Mouse (Mus musculus): ENCODE measurements at regions not wholly inside any gene's neighbourhood (a gene's known extent, or its start where the extent isn't known, plus 50 kb on each side); places are given as distances from the start of the nearest gene placed in this dataset.

DNA sequence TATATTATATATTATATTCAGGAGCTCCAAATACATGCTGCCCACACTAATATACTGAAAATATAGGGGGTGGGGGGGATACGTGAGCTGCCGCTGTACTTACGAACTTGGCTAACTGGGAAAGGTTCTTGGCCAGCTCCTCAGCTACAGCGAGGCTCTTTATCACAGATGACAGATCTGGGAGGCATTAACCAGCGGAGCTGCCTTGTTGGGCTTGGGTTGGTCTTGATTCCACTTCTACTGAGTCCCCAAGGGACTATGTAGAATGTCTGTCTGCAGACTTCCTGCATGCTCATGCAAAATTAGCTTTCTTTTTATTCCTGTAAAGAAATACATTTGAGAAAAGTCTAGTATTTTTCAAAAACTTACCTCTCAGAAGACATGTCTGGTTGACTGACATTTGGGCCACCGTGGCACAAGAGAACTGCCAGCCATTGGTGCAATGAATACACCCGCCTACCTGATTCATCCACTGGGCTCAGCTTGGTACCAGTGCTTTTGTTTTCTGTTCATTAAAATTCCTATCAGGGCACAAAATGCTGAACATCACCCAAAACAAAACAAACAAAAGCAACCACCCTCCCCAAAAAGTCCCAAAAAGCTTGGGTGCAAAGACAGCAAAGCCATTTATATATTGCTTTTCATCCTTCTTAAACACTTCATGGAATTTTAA, 253.2 kb downstream of the Spry2 start:
- no peak overlapping the region for H3K4me2 ChIP-seq (ENCODE audit: low read depth, low read length)
- H3K4me3 ChIP-seq (replicated peaks; ENCODE audit: low read length), result no peak overlapping the region
- no peaks in the 10 kb centered on the region for H3K27me3 ChIP-seq (ENCODE audit: control insufficient read depth, insufficient read depth, low read length)
- no peaks in the 10 kb centered on the region for H3K36me3 ChIP-seq (ENCODE audit: control insufficient read depth, insufficient read depth, low read length)
- H3K27ac ChIP-seq (ENCODE audit: low read length), result no peak overlapping the region
- ATAC-seq (ENCODE audit: insufficient read depth, low FRiP score), result no peak
- WGBS, result 89% methylated on average over 7 of the region's 7 CpGs
- H3K4me1 ChIP-seq (ENCODE audit: control insufficient read depth, insufficient read depth, low read length), result no peaks in the 10 kb centered on the region
- H3K9me3 ChIP-seq (replicated peaks; ENCODE audit: control insufficient read depth, low read length), result no peaks in the 10 kb centered on the region
- no peak overlapping the region for H3K9ac ChIP-seq (ENCODE audit: low read length)

DNA sequence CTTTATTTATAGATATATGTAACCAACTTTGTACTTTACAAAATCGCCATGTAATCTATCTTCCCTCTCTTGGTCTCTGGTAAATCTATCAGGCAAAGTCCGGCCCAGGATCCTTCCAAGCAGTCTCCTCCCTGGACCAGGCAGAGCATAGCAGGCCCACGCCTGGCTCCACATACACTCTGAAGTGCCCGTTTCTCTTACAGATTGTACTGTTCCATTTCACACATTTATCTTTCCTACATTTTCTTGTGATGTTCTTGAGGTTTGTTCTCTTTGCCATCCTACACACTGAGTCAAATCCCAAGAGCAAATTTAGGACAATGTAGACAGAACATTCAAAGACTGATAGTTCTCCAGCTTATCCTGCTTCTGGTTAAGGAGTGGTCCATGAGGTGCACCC, 264.3 kb downstream of the Spry2 start:
- Histone ChIP-seq H3K4me2 (ENCODE audit: low read depth, low read length) (no peak overlapping the region), H3K4me3 (replicated peaks; ENCODE audit: low read length) (no peak overlapping the region), H3K4me1 (ENCODE audit: control insufficient read depth, insufficient read depth, low read length) (no peaks in the 10 kb centered on the region), H3K9me3 (replicated peaks; ENCODE audit: control insufficient read depth, low read length) (no peaks in the 10 kb centered on the region), H3K27me3 (ENCODE audit: control insufficient read depth, insufficient read depth, low read length) (no peaks in the 10 kb centered on the region), H3K27ac (ENCODE audit: low read length) (no peak overlapping the region), H3K36me3 (ENCODE audit: control insufficient read depth, insufficient read depth, low read length) (no peaks in the 10 kb centered on the region), H3K9ac (ENCODE audit: low read length) (no peak overlapping the region)
- ATAC-seq (ENCODE audit: insufficient read depth, low FRiP score), result no peak
- WGBS, result 78% methylated on average over 4 of the region's 4 CpGs

DNA sequence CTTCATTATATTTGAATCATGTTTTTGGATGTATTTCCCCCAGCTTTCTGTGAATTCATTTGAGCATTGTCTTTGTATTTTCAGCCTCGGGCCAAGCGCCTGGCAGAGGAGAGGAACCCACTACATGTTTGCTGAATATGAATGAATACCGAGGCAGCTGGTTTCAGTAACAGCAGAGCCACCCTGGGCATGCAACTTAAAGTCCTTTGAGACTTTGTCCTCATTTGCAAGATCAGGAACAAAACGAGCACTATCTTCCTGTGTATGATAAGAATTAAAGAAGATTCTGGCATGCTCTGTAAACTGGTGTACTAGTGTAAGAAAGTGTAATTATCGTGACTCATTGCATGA, 265.0 kb downstream of the Spry2 start:
- Histone ChIP-seq H3K9ac (ENCODE audit: low read length) (no peak overlapping the region), H3K36me3 (ENCODE audit: control insufficient read depth, insufficient read depth, low read length) (no peaks in the 10 kb centered on the region), H3K27ac (ENCODE audit: low read length) (no peak overlapping the region), H3K4me1 (ENCODE audit: control insufficient read depth, insufficient read depth, low read length) (no peaks in the 10 kb centered on the region), H3K9me3 (replicated peaks; ENCODE audit: control insufficient read depth, low read length) (no peaks in the 10 kb centered on the region), H3K27me3 (ENCODE audit: control insufficient read depth, insufficient read depth, low read length) (no peaks in the 10 kb centered on the region), H3K4me3 (replicated peaks; ENCODE audit: low read length) (no peak overlapping the region), H3K4me2 (ENCODE audit: low read depth, low read length) (no peak overlapping the region)
- ATAC-seq (ENCODE audit: insufficient read depth, low FRiP score), result no peak
- WGBS, result 83% methylated on average over 5 of the region's 5 CpGs

DNA sequence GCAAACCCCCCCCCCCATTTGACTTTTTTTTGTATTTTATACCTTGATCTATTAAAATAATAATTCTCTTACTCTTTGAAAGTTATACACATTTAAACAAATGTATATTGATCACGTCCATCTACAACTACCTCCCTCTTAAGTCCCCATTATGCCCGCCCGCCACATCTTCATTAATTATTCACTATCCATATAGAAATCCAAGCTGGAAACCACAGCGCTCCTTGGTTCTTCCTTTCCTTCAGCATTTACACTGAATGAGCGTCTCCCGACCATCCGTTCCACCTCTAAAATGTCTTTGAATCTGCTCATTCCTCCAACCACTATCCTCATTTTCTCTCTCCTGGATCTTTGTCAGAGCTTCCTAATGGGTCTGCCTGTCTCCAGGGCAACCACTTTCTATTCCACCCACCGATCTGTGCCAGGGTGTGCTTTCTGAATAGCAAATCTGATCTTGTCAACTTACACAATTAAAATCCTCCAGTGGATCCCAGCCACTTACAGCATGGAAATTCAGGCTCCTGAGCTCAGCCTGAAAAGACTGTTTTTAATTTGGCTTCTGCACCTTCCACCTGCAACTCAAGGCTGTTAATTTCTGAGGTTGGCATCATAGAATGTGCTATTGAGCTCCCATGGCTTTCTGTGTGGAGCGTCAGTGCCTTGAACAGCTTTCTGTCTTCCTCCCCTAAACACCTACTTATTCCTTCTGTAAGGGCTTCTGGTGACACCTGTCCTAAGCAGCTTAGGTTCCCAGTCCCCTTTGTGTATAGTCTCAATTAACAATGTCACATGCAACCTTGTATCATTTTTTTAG, 265.5 kb downstream of the Spry2 start:
- H3K27ac ChIP-seq (ENCODE audit: low read length), result no peak overlapping the region
- H3K27me3 ChIP-seq (ENCODE audit: control insufficient read depth, insufficient read depth, low read length), result no peaks in the 10 kb centered on the region
- H3K4me3 ChIP-seq (replicated peaks; ENCODE audit: low read length), result no peak overlapping the region
- no peak for ATAC-seq (ENCODE audit: insufficient read depth, low FRiP score)
- H3K9me3 ChIP-seq (replicated peaks; ENCODE audit: control insufficient read depth, low read length), result no peaks in the 10 kb centered on the region
- 87% methylated on average over 9 of the region's 9 CpGs for WGBS
- H3K9ac ChIP-seq (ENCODE audit: low read length), result no peak overlapping the region
- no peaks in the 10 kb centered on the region for H3K36me3 ChIP-seq (ENCODE audit: control insufficient read depth, insufficient read depth, low read length)
- H3K4me2 ChIP-seq (ENCODE audit: low read depth, low read length), result no peak overlapping the region
- H3K4me1 ChIP-seq (ENCODE audit: control insufficient read depth, insufficient read depth, low read length), result no peaks in the 10 kb centered on the region

DNA sequence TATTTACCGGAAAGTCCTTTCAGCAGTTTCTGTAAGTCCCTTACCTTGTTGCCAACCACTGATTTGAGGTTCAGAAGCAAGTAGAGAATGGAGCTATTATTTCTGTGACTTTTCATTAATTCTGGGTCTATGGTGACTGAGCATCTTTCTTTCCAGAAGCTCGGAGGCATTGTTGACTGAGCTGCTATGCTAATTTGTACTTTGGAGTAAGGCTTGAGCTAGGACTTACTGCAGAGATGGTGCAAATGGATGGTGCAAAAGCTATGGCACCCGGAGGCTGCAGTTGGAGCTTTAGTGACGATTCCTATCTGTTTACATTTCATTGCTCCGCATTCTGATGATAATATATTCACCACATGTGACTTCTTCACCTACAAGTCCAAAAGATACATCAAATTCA, 266.2 kb downstream of the Spry2 start:
- ATAC-seq (ENCODE audit: insufficient read depth, low FRiP score), result no peak
- Histone ChIP-seq H3K4me1 (ENCODE audit: control insufficient read depth, insufficient read depth, low read length) (no peaks in the 10 kb centered on the region), H3K9me3 (replicated peaks; ENCODE audit: control insufficient read depth, low read length) (no peaks in the 10 kb centered on the region), H3K9ac (ENCODE audit: low read length) (no peak overlapping the region), H3K4me2 (ENCODE audit: low read depth, low read length) (no peak overlapping the region), H3K4me3 (replicated peaks; ENCODE audit: low read length) (no peak overlapping the region), H3K27ac (ENCODE audit: low read length) (no peak overlapping the region), H3K27me3 (ENCODE audit: control insufficient read depth, insufficient read depth, low read length) (no peaks in the 10 kb centered on the region), H3K36me3 (ENCODE audit: control insufficient read depth, insufficient read depth, low read length) (no peaks in the 10 kb centered on the region)
- WGBS, result 82% methylated on average over 5 of the region's 5 CpGs

DNA sequence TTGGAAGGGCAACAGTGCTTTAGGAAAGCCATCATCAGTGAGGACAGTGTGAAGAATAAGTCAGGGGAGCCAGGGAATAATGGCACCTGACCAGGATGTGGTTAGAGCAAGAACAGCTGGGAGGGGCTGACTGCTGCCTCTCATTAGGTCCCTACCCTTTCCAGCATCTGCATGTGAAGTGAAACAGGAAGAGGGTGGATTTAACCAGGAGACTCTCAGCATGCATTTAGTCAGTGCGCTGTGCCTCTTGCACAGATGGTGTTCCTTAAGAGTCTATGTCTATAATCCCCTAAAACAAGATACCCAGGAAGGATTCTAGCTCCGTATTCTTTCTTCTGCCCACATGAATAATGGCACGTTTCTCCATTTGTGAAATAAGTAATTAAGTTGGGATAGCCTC, 267.9 kb downstream of the Spry2 start:
- 77% methylated on average over 3 of the region's 3 CpGs for WGBS
- no peak for ATAC-seq (ENCODE audit: insufficient read depth, low FRiP score)

DNA sequence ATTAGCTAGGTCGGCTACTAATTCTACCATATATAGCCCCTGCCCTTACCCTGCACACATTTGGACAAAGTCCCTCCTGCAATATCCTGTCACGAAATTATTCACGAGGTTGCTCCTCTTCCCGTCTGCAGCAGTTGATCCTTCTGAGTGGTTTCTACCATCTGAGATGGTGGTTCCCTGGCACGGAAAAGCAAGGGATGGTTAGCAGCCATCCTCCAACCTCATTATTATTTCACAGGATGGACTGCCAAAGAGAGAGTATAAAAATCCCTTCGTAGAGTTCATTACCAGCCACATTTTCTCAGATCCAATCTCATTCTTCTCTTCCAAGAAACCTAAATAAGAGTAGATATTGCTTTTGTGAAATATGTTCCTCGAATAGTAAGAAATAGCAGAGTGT, 272.2 kb downstream of the Spry2 start:
- no peak overlapping the region for H3K27ac ChIP-seq (ENCODE audit: low read length)
- H3K27me3 ChIP-seq (ENCODE audit: control insufficient read depth, insufficient read depth, low read length), result no peaks in the 10 kb centered on the region
- 0 out of 2 replicates have a peak, but pooled peaks cover 3% of the 10 kb centered on the region for H3K4me1 ChIP-seq (ENCODE audit: control insufficient read depth, insufficient read depth, low read length)
- no peak overlapping the region for H3K4me2 ChIP-seq (ENCODE audit: low read depth, low read length)
- no peak overlapping the region for H3K4me3 ChIP-seq (replicated peaks; ENCODE audit: low read length)
- H3K9ac ChIP-seq (ENCODE audit: low read length), result no peak overlapping the region
- H3K9me3 ChIP-seq (replicated peaks; ENCODE audit: control insufficient read depth, low read length), result no peaks in the 10 kb centered on the region
- 82% methylated on average over 7 of the region's 7 CpGs for WGBS
- H3K36me3 ChIP-seq (ENCODE audit: control insufficient read depth, insufficient read depth, low read length), result no peaks in the 10 kb centered on the region
- ATAC-seq (ENCODE audit: insufficient read depth, low FRiP score), result no peak

More for the DNA sequence above, 267.9 kb downstream of the Spry2 start:
- H3K27me3 ChIP-seq (ENCODE audit: control insufficient read depth, insufficient read depth, low read length), result no peaks in the 10 kb centered on the region
- H3K4me1 ChIP-seq (ENCODE audit: control insufficient read depth, insufficient read depth, low read length), result no peaks in the 10 kb centered on the region
- H3K9ac ChIP-seq (ENCODE audit: low read length), result no peak overlapping the region
- no peak overlapping the region for H3K27ac ChIP-seq (ENCODE audit: low read length)
- no peak overlapping the region for H3K4me2 ChIP-seq (ENCODE audit: low read depth, low read length)
- H3K9me3 ChIP-seq (replicated peaks; ENCODE audit: control insufficient read depth, low read length), result no peaks in the 10 kb centered on the region
- H3K36me3 ChIP-seq (ENCODE audit: control insufficient read depth, insufficient read depth, low read length), result no peaks in the 10 kb centered on the region
- H3K4me3 ChIP-seq (replicated peaks; ENCODE audit: low read length), result no peak overlapping the region

DNA sequence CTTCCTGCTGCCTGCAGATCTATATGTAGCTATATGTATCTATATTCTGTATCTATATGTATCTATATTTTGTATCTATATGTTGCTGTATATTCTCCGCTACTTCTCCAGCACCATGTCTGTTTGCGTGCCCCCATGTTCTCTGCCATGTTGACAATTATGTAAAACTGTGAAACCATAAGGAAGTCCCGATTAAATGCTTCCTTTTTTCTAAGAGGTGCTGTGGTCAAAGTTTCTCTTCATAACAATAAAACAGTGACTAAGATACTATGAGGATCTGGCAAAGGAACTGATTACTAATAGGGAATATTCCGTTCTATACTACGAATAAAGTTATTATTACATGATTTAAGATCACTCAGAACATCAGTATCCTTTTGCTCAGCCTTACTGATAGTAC, 274.5 kb downstream of the Spry2 start:
- H3K9ac ChIP-seq (ENCODE audit: low read length), result no peak overlapping the region

DNA sequence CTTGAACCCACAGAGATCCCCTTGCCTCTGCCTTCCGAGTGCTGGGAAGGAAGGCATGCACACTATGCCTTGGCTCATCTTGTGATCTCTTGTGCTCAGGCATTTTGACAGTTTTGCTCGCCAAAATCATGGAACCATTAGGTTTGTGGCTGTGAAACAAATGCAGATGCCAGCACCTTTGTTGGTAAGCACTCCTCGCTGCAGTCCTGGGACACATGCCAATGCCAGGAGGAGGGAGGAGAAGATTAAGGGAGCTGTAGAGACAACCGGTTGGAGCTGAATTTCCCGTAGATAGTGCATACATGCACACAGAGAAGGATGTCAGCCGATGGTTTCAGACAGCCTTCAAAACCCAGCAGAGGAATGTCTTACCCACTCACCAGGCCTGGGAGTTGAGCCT, 275.5 kb downstream of the Spry2 start:
- 68% methylated on average over 6 of the region's 6 CpGs for WGBS

More for the DNA sequence above, 274.5 kb downstream of the Spry2 start:
- no peak overlapping the region for H3K27ac ChIP-seq (ENCODE audit: low read length)
- no peak overlapping the region for H3K4me3 ChIP-seq (replicated peaks; ENCODE audit: low read length)
- no peak for ATAC-seq (ENCODE audit: insufficient read depth, low FRiP score)
- H3K4me2 ChIP-seq (ENCODE audit: low read depth, low read length), result no peak overlapping the region
- H3K4me1 ChIP-seq (ENCODE audit: control insufficient read depth, insufficient read depth, low read length), result 0 out of 2 replicates have a peak, but pooled peaks cover 3% of the 10 kb centered on the region
- no peaks in the 10 kb centered on the region for H3K36me3 ChIP-seq (ENCODE audit: control insufficient read depth, insufficient read depth, low read length)
- H3K27me3 ChIP-seq (ENCODE audit: control insufficient read depth, insufficient read depth, low read length), result no peaks in the 10 kb centered on the region
- WGBS, result 93% methylated on average over 5 of the region's 5 CpGs
- H3K9me3 ChIP-seq (replicated peaks; ENCODE audit: control insufficient read depth, low read length), result no peaks in the 10 kb centered on the region

More for the DNA sequence above, 275.5 kb downstream of the Spry2 start:
- Histone ChIP-seq H3K4me2 (ENCODE audit: low read depth, low read length) (no peak overlapping the region), H3K4me1 (ENCODE audit: control insufficient read depth, insufficient read depth, low read length) (0 out of 2 replicates have a peak, but pooled peaks cover 3% of the 10 kb centered on the region), H3K27ac (ENCODE audit: low read length) (no peak overlapping the region), H3K9ac (ENCODE audit: low read length) (no peak overlapping the region), H3K4me3 (replicated peaks; ENCODE audit: low read length) (no peak overlapping the region), H3K9me3 (replicated peaks; ENCODE audit: control insufficient read depth, low read length) (no peaks in the 10 kb centered on the region), H3K36me3 (ENCODE audit: control insufficient read depth, insufficient read depth, low read length) (no peaks in the 10 kb centered on the region), H3K27me3 (ENCODE audit: control insufficient read depth, insufficient read depth, low read length) (no peaks in the 10 kb centered on the region)
- no peak for ATAC-seq (ENCODE audit: insufficient read depth, low FRiP score)
